Mouse (Mus musculus) intestine, embryonic 16.5 days (tissue): ENCODE measurements around the gene Gm11733. TPM values are rescaled to one million over a fixed set of nuclear protein-coding genes. Genes with fewer than 3 reads are reported as not detected.

Experiments
- ATAC-seq: fragments of 200-750 bp; cut with Nextera tagmentation; 2 replicates; pipeline ENCODE4 v1.8.0; 2017; ENCODE audit warnings: moderate TSS enrichment, moderate library complexity
- H3K27ac ChIP-seq: fragments of 300-500 bp; sonication (generic); 2 replicates; pipeline ENCODE4 v1.5.1; 2014; ENCODE audit warnings: mild to moderate bottlenecking, low read length
- H3K27me3 ChIP-seq: fragments of 300-500 bp; sonication (generic); replicated peaks from 2 replicates; pipeline ENCODE4 v1.6.1; 2014; ENCODE audit warnings: low read length, control low read depth, mixed read lengths; ENCODE audit not compliant: control insufficient read depth, insufficient read depth
- H3K36me3 ChIP-seq: fragments of 300-500 bp; sonication (generic); 2 replicates; pipeline ENCODE4 v1.6.1; 2014; ENCODE audit warnings: low read length, control low read depth; ENCODE audit not compliant: control insufficient read depth, insufficient read depth
- H3K4me1 ChIP-seq: fragments of 300-500 bp; sonication (generic); 2 replicates; pipeline ENCODE4 v1.6.1; 2014; ENCODE audit warnings: low read length, control low read depth, mixed read lengths; ENCODE audit not compliant: control insufficient read depth, insufficient read depth
- H3K4me2 ChIP-seq: fragments of 300-500 bp; sonication (generic); 2 replicates; pipeline ENCODE4 v1.6.1; 2014; ENCODE audit warnings: low read depth, low read length, control low read depth
- H3K4me3 ChIP-seq: fragments of 300-500 bp; sonication (generic); 2 replicates; pipeline ENCODE4 v1.5.1; 2014; ENCODE audit warnings: mild to moderate bottlenecking, low read length
- H3K9ac ChIP-seq: fragments of 300-500 bp; sonication (generic); 2 replicates; pipeline ENCODE4 v1.6.1; 2014; ENCODE audit warnings: low read depth, low read length
- H3K9me3 ChIP-seq: fragments of 300-500 bp; sonication (generic); 2 replicates; pipeline ENCODE4 v1.6.1; 2016; ENCODE audit warnings: low read length, control low read depth; ENCODE audit not compliant: control insufficient read depth
- WGBS: fragments of 180-500 bp; shearing (Covaris S2); extraction: QIAGEN DNeasy Blood & Tissue Kit; methylation state at CpG from one replicate; pipeline ENCODE4 v1.1.7; 2014; 5-methylcytosine and 5-hydroxymethylcytosine counted together
- polyA plus RNA-seq: library from polyadenylated mRNA; unstranded; fragments of >200 nt; fragmentation: Nextera tagmentation; extraction: Ambion mirVana; gene quantifications from 2 replicates; pipeline ENCODE4 v1.2.1, GENCODE M21; 2015

Gene Gm11733
- polyA plus RNA-seq, 1 experiment from 2014 or later = 0.05 TPM

DNA sequence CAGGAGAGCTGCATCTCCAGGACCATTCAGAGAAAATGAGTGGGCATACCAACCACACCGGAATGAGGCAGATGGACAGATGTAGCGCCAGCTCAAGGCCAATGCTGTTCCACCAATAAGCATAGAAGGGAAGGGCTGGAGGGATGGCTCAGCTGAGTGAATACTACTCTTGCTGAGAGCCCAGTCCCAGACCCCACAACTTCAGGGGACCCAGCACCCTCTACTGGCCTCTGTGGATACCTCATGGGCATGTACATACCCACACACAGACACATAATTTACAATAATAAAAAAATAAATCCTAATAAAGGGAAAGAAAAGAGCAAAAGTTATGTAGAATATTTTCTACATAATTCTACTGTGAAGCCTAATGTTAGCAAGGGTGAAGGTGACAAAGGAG, 9.0 kb upstream of the Gm11733 start:
- WGBS = 99% methylated on average over 2 of the region's 2 CpGs
- H3K27ac ChIP-seq = no peak overlapping the region
- no peak overlapping the region for H3K9ac ChIP-seq
- H3K4me1 ChIP-seq = peaks cover 11% of the 10 kb centered on the region
- no peak for ATAC-seq
- H3K4me3 ChIP-seq = no peak overlapping the region
- H3K4me2 ChIP-seq = no peak overlapping the region
- no peaks in the 10 kb centered on the region for H3K27me3 ChIP-seq
- H3K36me3 ChIP-seq = no peaks in the 10 kb centered on the region
- no peaks in the 10 kb centered on the region for H3K9me3 ChIP-seq

DNA sequence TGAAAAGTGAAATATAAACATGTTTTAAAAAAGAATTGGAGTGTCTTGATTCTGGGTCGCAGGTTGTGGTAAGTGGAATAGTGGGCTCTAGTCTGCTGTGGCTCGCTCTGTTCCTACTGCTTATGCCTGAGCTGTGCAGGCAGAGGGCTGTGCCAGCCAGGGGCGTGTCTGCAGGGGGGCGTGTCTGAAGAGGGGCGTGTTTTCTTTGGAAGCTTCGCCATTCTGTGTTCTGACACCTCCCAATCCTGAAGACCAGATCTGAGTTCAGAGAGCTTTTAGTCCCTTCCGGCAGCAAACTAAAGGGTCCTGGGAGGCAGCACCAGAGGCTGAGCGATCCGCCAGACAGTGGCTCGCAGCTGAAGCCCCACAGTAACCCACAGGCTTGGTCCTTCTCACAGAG, 8.5 kb upstream of the Gm11733 start:
- peak; percentile 71 for ATAC-seq
- Histone ChIP-seq H3K4me1 (peaks cover 11% of the 10 kb centered on the region), H3K36me3 (no peaks in the 10 kb centered on the region), H3K4me2 (peak overlapping the region; percentile 30; the same call in 1 of the 2 replicates), H3K4me3 (no peak overlapping the region), H3K9ac (0 out of 2 replicates have a peak overlapping the region, but pooled peaks have one; percentile 40), H3K27me3 (no peaks in the 10 kb centered on the region), H3K9me3 (no peaks in the 10 kb centered on the region), H3K27ac (no peak overlapping the region)
- 17% methylated on average over 10 of the region's 10 CpGs for WGBS

DNA sequence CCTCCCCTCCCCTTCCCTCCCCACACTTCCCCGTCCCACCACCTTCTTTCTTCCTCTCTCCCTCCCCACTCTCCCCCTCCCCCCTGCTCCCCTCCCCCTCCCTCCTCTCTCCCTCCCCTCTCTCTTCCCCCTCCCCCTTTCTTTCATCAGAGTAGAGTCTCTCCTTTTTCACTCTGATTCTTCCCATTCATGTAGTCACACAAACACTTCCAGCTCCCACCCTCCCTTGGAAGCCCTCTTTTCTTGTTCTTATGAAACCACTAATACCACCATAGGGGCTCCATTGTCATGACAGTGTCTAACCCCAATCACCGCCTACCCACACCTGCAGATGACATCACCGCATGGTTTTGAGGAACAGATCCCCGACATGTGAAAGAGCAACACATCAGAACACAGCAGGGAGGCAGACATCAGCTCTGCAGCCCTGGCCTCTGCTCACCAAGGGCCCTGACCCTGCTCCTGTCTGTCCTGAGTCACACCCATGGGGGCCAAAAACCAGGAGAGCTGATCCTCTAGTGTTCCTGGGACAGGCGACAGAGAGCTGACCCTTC, 7.5 kb upstream of the Gm11733 start:
- H3K4me3 ChIP-seq = no peak overlapping the region
- no peak overlapping the region for H3K27ac ChIP-seq
- no peak overlapping the region for H3K9ac ChIP-seq
- H3K27me3 ChIP-seq = no peaks in the 10 kb centered on the region
- no peaks in the 10 kb centered on the region for H3K9me3 ChIP-seq
- ATAC-seq = no peak
- H3K4me1 ChIP-seq = peaks cover 11% of the 10 kb centered on the region
- WGBS = 77% methylated on average over 5 of the region's 5 CpGs
- H3K36me3 ChIP-seq = no peaks in the 10 kb centered on the region
- no peak overlapping the region for H3K4me2 ChIP-seq

DNA sequence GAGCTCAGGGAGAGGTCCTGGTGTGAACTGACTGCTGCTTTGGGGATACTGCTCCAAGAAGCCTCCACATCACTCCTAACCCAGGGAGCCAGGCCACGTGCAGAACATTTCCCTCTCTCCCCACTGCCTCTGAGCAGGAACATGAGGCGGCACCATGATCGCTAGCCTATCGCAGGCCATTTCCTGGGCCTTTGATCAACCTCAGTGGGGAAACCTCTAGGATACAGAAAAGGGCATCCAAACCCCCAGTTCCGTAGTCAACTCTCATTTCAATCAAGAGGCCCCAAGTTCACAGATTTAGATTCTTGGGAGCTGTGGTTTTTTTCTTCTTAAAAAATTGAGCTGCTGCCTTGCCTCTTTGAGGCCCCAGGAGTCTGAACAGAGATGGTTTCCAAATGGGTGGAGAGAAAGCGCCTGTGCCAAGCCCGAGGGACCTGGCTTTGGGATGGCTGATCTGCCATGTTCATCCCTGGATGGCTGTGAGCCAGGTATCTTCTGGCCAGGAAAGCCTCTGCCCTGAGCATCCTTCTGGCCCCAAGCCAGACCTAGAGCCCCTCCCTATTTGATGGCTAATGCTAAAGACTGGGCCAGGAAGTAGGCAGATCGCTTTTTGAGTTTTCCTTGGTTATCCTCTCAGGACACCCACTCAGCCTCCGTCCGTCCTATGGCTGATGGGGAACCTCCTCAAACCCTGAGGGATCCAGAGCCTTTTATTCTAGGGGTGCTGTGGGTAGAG, 5.7 kb upstream of the Gm11733 start:
- Histone ChIP-seq H3K9me3 (no peaks in the 10 kb centered on the region), H3K27me3 (no peaks in the 10 kb centered on the region), H3K4me2 (no peak overlapping the region), H3K9ac (no peak overlapping the region), H3K4me1 (peaks cover 18% of the 10 kb centered on the region), H3K4me3 (no peak overlapping the region), H3K27ac (peak overlapping the region; percentile 56; the same call in 1 of the 2 replicates), H3K36me3 (no peaks in the 10 kb centered on the region)
- no peak for ATAC-seq
- 70% methylated on average over 10 of the region's 10 CpGs for WGBS

DNA sequence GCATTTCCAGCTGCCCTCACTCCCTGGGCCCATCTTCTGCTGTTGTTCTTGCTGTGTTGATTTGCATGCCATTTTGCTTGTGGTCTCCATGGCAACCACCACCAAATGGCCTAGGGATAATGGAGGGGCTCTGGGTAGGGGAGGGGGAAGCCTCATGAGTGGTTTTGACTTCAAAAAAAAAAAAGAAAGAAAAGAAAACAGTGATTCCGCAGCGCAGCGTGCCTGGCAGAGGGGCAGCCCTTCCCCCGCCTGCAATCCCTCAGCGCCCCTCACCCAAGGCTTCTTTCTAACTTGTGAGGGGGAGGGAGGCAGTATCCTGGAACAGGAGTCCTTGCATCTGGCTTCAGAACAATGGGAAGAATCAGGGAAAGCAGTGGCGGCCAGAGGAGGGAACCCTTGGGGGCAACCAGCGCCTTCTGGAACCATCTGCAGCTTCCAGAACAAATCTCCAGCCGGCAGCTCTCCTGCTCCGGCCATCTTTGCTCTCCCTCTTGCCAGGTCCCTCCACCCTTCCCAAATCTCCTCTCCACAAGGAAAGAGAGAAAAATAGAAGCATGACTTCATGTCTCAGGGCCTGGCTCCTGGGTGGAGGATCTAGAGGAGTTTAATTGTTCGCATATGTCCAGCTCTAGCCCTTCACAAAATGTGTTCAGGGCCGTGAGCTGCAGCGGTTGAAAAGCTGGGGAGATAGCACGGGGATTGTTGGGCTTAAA, 5.0 kb upstream of the Gm11733 start:
- H3K27ac ChIP-seq = peak overlapping the region; percentile 56
- no peaks in the 10 kb centered on the region for H3K9me3 ChIP-seq
- no peak overlapping the region for H3K4me3 ChIP-seq
- no peak overlapping the region for H3K4me2 ChIP-seq
- WGBS = 22% methylated on average over 13 of the region's 13 CpGs
- H3K36me3 ChIP-seq = no peaks in the 10 kb centered on the region
- 0 out of 2 replicates have a peak overlapping the region, but pooled peaks have one; percentile 10 for H3K9ac ChIP-seq
- H3K4me1 ChIP-seq = peaks cover 19% of the 10 kb centered on the region
- no peaks in the 10 kb centered on the region for H3K27me3 ChIP-seq
- ATAC-seq = no peak

DNA sequence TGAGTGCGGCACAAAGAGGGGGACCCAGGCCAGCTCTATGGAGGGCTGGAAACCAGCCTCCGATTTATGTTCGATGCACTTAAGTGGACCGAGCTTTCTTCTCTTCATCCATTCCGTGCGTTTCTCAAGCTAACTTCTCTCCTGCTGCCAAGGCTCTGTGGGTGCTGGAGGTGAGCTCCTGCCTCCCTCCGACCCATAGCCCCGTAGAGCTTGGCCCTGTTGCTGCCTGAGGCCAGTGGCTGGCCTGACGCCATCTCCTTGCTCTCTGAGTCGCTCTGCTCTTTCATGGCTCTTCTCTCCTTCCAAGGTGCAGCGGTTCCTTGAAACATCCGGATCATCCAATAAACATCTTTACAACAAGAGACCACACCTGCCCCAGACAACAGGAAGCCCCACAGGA, 4.4 kb upstream of the Gm11733 start:
- Histone ChIP-seq H3K27ac (peak overlapping the region; percentile 56), H3K4me1 (peaks cover 19% of the 10 kb centered on the region), H3K27me3 (no peaks in the 10 kb centered on the region), H3K9me3 (no peaks in the 10 kb centered on the region), H3K9ac (no peak overlapping the region), H3K36me3 (no peaks in the 10 kb centered on the region), H3K4me2 (no peak overlapping the region), H3K4me3 (no peak overlapping the region)
- ATAC-seq = no peak
- 41% methylated on average over 12 of the region's 12 CpGs for WGBS

DNA sequence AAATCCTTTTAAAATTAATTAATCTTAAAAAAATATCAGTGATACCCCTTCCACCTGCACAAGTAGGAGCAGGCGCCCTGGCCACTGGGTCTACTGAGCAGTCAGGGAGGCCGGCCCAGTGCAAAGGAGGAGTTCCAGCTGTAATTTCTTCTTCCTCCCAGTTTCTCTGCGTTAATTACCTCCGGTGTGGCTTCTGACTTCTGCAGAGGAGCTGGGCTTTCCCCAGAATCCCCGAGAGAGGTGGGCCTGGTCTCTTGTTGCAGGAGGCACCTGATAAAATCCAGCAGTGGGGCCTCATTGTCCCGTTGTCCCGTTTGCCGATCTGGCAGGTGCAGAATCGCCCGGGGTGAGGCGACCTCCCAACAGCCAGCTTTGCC, 1.9 kb upstream of the Gm11733 start:
- Histone ChIP-seq H3K36me3 (no peaks in the 10 kb centered on the region), H3K27ac (peak overlapping the region; percentile 63; the same call in 1 of the 2 replicates), H3K9ac (peak overlapping the region; percentile 38; the same call in 1 of the 2 replicates), H3K4me3 (peak overlapping the region; percentile 30; the same call in 1 of the 2 replicates), H3K4me2 (peak overlapping the region; percentile 55), H3K9me3 (no peaks in the 10 kb centered on the region), H3K27me3 (no peaks in the 10 kb centered on the region), H3K4me1 (peaks cover 19% of the 10 kb centered on the region)
- no peak for ATAC-seq
- 11% methylated on average over 11 of the region's 11 CpGs for WGBS

DNA sequence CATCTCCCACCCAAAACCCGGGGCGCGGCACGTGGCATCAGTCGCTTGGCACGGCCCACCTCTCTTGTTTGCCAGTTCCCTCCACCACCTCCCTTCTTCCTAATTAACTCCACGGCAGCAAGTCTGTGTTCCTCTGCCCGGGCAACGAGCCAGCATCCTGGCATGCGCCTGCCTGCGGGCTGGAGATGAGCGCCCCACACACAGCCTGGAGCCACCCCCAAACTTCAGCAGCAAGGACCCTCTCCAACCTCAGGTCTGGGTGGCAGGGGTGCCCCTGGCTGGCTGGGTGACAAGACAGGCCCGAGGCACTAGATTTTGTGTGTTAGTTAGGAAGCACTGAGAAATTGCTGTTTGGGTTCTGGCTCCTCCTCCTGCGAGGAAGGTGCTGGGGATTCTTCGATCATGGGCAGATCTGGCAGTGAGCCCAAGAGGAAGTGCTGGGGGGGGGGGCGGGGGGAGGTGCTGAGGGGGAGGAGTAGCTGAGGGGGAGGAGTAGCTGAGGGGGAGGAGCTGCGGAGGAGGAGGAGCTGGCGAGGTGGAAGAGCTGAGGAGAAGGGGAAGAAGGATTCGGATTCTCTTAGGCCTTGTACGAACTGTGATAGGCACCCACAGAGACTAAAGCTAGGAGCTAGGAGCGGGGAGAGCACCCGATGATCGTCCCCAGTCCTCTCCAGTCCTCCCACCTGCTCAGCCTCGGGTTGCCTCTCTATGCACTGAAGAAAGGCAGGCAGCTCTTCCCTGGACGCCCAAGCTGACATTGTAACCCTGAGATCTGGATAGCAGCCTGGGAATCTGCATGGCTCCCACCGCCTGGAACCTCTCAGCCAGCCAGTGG, 1.3 kb upstream of the Gm11733 start:
- Histone ChIP-seq H3K4me2 (peak overlapping the region; percentile 55), H3K36me3 (no peaks in the 10 kb centered on the region), H3K27me3 (no peaks in the 10 kb centered on the region), H3K9me3 (no peaks in the 10 kb centered on the region), H3K4me1 (peaks cover 19% of the 10 kb centered on the region), H3K9ac (peak overlapping the region; percentile 41), H3K4me3 (peak overlapping the region; percentile 30), H3K27ac (peak overlapping the region; percentile 63)
- 6% methylated on average over 25 of the region's 26 CpGs for WGBS
- ATAC-seq = peak; percentile 75
